Mouse (Mus musculus): ENCODE data around the gene Map3k10. TPM values are rescaled to one million over a fixed set of nuclear protein-coding genes. Genes with fewer than 3 reads are reported as not detected.

Gene Map3k10
- polyA plus RNA-seq, 1 experiment = 24.6 TPM

DNA sequence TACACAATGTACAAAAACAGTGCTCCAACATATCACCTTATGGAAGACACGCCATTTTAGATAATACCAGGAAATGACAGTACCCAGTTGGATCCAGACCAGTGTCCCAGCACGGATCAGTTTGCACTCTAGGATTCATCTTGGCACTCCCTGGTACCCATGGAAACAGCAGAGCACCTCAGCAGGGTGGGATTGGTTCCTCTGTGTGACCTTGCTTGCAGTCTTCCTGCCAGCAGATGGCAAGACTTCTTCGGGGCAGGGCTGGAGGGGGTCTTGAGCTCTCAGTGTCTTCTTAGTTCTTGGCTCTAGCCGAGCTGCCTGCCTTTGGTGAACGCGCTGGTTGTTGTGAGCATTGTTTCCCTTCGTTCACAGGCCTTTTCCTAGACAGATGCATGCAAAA is 46.7 kb downstream of the Map3k10 start:
- H3K36me3 ChIP-seq (ENCODE audit: control insufficient read depth, insufficient read depth, low read length) = no peaks in the 10 kb centered on the region
- 91% methylated on average over 7 of the region's 7 CpGs for whole genome bisulfite sequencing
- DNase-seq = no peak
- TF ChIP-seq CTCF (conservative IDR thresholded peaks at IDR 0.05; ENCODE audit: insufficient read depth, insufficient read length, low read depth, low read length) (no peak), POLR2A (IDR thresholded peaks at IDR 0.05; ENCODE audit: low read depth, low read length) (no peak)
- H3K4me1 ChIP-seq (ENCODE audit: control insufficient read depth, insufficient read depth, low read length) = no peaks in the 10 kb centered on the region
- H3K27ac ChIP-seq (ENCODE audit: insufficient read depth, low read depth, low read length) = no peak overlapping the region
- no peaks in the 10 kb centered on the region for H3K27me3 ChIP-seq (replicated peaks; ENCODE audit: control insufficient read depth, insufficient read depth, low read length)
- H3K4me3 ChIP-seq (ENCODE audit: insufficient read depth, low read depth, low read length) = no peak overlapping the region

DNA sequence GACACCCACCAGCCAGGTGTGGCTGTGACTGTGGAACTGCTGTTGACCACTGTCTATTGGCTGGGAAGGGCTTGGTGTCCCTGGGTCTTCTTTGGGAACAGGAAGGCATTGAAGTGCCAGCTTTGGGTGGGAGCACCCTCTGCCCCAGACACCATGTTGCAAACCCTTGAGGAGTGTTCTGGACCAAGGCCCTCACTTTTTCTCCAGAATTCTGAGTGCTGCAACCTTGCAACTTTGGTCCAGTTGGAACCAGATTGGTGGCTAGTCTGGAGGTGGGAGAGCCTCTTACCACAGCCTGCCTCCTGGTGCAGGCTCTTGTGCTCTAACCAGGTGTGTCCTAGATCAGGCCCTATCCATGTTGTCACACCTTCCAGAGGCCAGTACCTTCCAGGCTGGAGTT is 49.4 kb downstream of the Map3k10 start:
- H3K27ac ChIP-seq (ENCODE audit: insufficient read depth, low read depth, low read length) = no peak overlapping the region
- H3K36me3 ChIP-seq (ENCODE audit: control insufficient read depth, insufficient read depth, low read length) = no peaks in the 10 kb centered on the region

DNA sequence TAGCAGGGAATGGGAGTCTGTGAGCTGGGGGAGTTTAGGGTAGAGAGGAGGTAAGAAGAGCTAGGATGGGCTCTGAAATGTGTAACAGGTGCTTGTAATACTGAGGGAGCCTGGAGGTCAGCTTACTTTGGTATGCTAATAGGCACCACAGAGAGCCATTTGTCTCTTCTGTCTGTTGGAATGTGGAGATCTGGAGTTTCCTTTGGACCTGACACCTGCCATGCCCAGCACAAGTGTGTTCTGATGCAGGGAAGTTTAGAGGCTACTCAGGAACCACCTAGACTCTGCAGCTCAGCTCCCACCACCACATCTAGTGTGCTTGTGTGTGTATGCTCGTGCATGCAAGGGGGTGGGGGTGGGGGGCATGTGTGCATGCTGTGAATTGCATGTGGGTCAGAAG is 52.2 kb downstream of the Map3k10 start:
- no peak for DNase-seq
- Histone ChIP-seq H3K4me1 (ENCODE audit: control insufficient read depth, insufficient read depth, low read length) (no peaks in the 10 kb centered on the region), H3K36me3 (ENCODE audit: control insufficient read depth, insufficient read depth, low read length) (no peaks in the 10 kb centered on the region), H3K27ac (ENCODE audit: insufficient read depth, low read depth, low read length) (no peak overlapping the region), H3K27me3 (replicated peaks; ENCODE audit: control insufficient read depth, insufficient read depth, low read length) (no peaks in the 10 kb centered on the region), H3K4me3 (ENCODE audit: insufficient read depth, low read depth, low read length) (no peak overlapping the region)
- WGBS = 79% methylated on average over 1 of the region's 1 CpGs
- TF ChIP-seq CTCF (conservative IDR thresholded peaks at IDR 0.05; ENCODE audit: insufficient read depth, insufficient read length, low read depth, low read length) = no peak

More for the DNA sequence above, 49.4 kb downstream of the Map3k10 start:
- H3K4me3 ChIP-seq (ENCODE audit: insufficient read depth, low read depth, low read length) = no peak overlapping the region
- TF ChIP-seq POLR2A (IDR thresholded peaks at IDR 0.05; ENCODE audit: low read depth, low read length) (no peak), CTCF (conservative IDR thresholded peaks at IDR 0.05; ENCODE audit: insufficient read depth, insufficient read length, low read depth, low read length) (no peak)
- no peaks in the 10 kb centered on the region for H3K27me3 ChIP-seq (replicated peaks; ENCODE audit: control insufficient read depth, insufficient read depth, low read length)
- no peaks in the 10 kb centered on the region for H3K4me1 ChIP-seq (ENCODE audit: control insufficient read depth, insufficient read depth, low read length)
- DNase-seq = no peak

DNA sequence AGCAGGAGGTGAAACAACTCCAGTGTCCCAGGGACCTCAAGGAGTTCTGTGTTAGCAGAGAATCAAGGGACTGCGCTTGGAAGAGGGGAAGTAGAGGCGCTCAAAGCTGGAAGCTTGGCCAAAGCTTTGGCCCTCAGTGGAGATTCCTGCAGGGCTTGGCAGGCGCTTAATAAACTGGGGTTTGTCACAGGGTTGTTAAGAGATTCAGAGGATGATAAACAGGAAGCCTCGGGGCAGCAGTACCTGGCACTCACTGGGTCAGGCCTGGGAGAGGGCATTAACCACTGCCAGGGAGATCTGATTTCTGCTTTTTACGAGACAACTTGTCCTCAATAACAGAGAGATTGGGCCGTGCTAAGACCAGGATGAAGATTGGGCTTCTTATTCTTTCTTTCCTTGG is 53.4 kb downstream of the Map3k10 start:
- no peaks in the 10 kb centered on the region for H3K4me1 ChIP-seq (ENCODE audit: control insufficient read depth, insufficient read depth, low read length)
- no peaks in the 10 kb centered on the region for H3K36me3 ChIP-seq (ENCODE audit: control insufficient read depth, insufficient read depth, low read length)
- H3K27ac ChIP-seq (ENCODE audit: insufficient read depth, low read depth, low read length) = no peak overlapping the region
- no peak for TF ChIP-seq POLR2A (IDR thresholded peaks at IDR 0.05; ENCODE audit: low read depth, low read length)
- TF ChIP-seq CTCF (conservative IDR thresholded peaks at IDR 0.05; ENCODE audit: insufficient read depth, insufficient read length, low read depth, low read length) = no peak
- WGBS = 66% methylated on average over 6 of the region's 6 CpGs
- no peak for DNase-seq
- no peaks in the 10 kb centered on the region for H3K27me3 ChIP-seq (replicated peaks; ENCODE audit: control insufficient read depth, insufficient read depth, low read length)
- H3K4me3 ChIP-seq (ENCODE audit: insufficient read depth, low read depth, low read length) = no peak overlapping the region

DNA sequence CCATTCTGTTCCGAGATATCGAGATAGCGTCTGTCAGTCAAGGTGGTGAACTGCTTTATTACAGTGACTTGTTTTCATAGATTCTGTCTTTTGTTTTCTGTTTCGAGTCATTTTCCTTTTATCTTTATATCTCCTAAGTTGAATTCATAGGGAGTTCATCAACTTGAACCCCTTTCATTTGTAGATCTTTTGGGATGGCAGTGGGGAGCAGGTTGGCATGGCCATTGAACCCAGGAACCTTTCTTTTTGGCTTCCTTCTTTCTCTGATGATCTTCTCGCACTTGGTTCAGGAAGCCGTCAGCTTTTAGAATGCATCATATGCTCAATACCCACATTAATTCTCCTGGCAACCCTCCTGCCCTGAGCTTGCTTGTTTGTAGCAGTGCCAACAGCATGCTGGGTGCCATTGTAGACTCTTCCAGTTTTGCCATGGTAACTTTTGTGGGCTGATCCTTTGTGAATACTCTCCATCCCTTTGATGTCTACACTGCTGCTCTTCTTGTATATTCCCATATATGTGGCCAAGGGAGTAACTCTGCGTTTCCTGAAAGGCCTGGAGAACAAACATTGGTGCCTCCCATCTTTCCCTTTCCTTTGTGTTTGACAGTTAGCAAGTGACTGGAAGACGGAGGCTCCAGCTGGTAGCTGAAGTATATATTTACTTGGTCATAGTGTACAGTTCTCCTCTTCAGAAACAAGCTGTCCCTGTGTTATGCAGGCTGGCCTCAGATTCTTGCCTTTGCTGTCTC is 60.5 kb downstream of the Map3k10 start:
- Histone ChIP-seq H3K27me3 (replicated peaks; ENCODE audit: control insufficient read depth, insufficient read depth, low read length) (no peaks in the 10 kb centered on the region), H3K36me3 (ENCODE audit: control insufficient read depth, insufficient read depth, low read length) (no peaks in the 10 kb centered on the region), H3K4me1 (ENCODE audit: control insufficient read depth, insufficient read depth, low read length) (no peaks in the 10 kb centered on the region), H3K4me3 (ENCODE audit: insufficient read depth, low read depth, low read length) (no peak overlapping the region), H3K27ac (ENCODE audit: insufficient read depth, low read depth, low read length) (no peak overlapping the region)
- DNase-seq = no peak
- 77% methylated on average over 8 of the region's 8 CpGs for WGBS
- TF ChIP-seq CTCF (conservative IDR thresholded peaks at IDR 0.05; ENCODE audit: insufficient read depth, insufficient read length, low read depth, low read length) = no peak
- no peak for TF ChIP-seq POLR2A (IDR thresholded peaks at IDR 0.05; ENCODE audit: low read depth, low read length)

DNA sequence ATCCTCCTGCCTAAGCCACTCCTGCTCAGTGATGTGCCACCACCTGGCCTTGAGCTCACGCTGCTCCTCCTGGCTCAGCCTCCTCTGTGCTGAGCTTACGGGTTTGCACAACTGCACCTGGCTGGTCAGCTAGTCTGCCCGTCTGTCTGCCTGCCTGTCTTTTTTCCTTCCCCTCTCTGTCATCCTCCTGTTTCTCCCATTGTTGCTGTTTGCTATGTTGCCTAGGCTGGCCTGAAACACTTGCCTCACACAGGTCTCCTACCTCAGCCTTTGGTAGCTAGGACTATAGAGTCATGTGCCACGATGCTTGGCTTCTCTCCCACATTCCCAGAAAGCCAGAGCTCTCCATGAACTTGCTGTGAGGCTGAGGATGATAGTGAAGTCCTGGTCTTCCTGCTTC is 61.5 kb downstream of the Map3k10 start:
- no peak for DNase-seq
- H3K27ac ChIP-seq (ENCODE audit: insufficient read depth, low read depth, low read length) = no peak overlapping the region
- H3K36me3 ChIP-seq (ENCODE audit: control insufficient read depth, insufficient read depth, low read length) = no peaks in the 10 kb centered on the region
- no peak overlapping the region for H3K4me3 ChIP-seq (ENCODE audit: insufficient read depth, low read depth, low read length)
- peaks cover 2% of the 10 kb centered on the region for H3K4me1 ChIP-seq (ENCODE audit: control insufficient read depth, insufficient read depth, low read length)
- WGBS = 78% methylated on average over 4 of the region's 4 CpGs
- TF ChIP-seq POLR2A (IDR thresholded peaks at IDR 0.05; ENCODE audit: low read depth, low read length) (no peak), CTCF (conservative IDR thresholded peaks at IDR 0.05; ENCODE audit: insufficient read depth, insufficient read length, low read depth, low read length) (no peak)
- H3K27me3 ChIP-seq (replicated peaks; ENCODE audit: control insufficient read depth, insufficient read depth, low read length) = no peaks in the 10 kb centered on the region

DNA sequence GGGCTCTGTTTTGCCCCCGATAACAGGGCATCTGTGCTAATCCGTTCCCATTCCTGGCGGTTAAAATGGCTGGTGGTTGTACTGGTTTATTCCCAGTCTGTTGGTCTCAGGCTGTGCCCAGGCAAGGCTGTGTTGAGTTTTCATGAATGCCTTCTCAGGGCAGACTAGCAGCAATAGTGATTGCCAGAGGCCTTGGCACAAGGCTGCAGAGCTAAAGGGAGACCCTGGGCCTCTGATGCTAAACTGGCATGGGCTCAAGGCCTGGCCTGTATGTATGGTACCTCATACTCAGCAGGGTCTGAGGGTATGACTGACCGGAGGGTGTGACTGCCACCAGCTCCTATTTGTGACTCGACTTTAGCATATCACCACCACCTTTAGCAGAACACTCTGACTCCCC is 63.5 kb downstream of the Map3k10 start:
- Histone ChIP-seq H3K4me3 (ENCODE audit: insufficient read depth, low read depth, low read length) (no peak overlapping the region), H3K27me3 (replicated peaks; ENCODE audit: control insufficient read depth, insufficient read depth, low read length) (no peaks in the 10 kb centered on the region), H3K36me3 (ENCODE audit: control insufficient read depth, insufficient read depth, low read length) (no peaks in the 10 kb centered on the region), H3K4me1 (ENCODE audit: control insufficient read depth, insufficient read depth, low read length) (peaks cover 22% of the 10 kb centered on the region), H3K27ac (ENCODE audit: insufficient read depth, low read depth, low read length) (no peak overlapping the region)
- no peak for DNase-seq
- TF ChIP-seq POLR2A (IDR thresholded peaks at IDR 0.05; ENCODE audit: low read depth, low read length) (no peak), CTCF (conservative IDR thresholded peaks at IDR 0.05; ENCODE audit: insufficient read depth, insufficient read length, low read depth, low read length) (no peak)
- 93% methylated on average over 5 of the region's 5 CpGs for WGBS

Measured in kidney, adult 2 months (tissue).